ENCODE assay signal across 9 mouse cellular contexts in the genomic region with DNA sequence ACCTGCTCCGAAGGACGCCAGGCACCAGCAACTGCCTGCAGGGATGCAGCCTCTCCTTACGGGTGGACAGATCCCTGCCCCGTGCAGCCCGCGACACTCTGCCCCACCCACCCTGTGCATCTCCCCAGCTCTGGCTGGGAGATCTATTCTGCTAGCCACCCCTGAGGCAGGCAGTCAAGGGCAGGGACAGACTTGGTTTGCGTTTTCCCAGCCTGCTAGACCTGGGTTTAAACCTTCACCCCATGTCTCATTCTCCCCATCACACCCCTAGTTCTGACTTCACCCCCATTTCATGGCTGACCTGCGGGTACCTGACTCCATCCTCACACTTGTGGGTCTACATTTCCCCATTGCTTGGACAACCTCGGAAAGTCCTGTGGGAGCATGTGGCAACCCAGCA. TPM values are rescaled to one million over a fixed set of nuclear protein-coding genes. Genes with fewer than 3 reads are reported as not detected.
DNase-seq lines count a peak whose midpoint lies in the region; ATAC-seq and TF ChIP-seq lines count a peak whose summit lies in the region.
"Had no signal": no experiment of that assay in that cellular context is flagged by ENCODE, and none has a peak within 500 bp of the region (broad histone marks: within the 10 kb centered on the region; RNA-seq: fewer than 3 reads in every experiment).

A gene (minus strand): TSS at position 101 of the 400 bp plus-strand sequence.

- peaks cover 15% of the 10 kb centered on the region; the same call in 1 of the 2 replicates for H3K4me1 ChIP-seq in kidney, postnatal 0 days (replicated peaks; ENCODE audit: insufficient read depth, low read length)
- H3K4me1 ChIP-seq in embryonic facial prominence, embryonic 14.5 days (ENCODE audit: control insufficient read depth, insufficient read depth, low read length): 0 out of 2 replicates have a peak, but pooled peaks cover 5% of the 10 kb centered on the region
- peaks cover 58% of the 10 kb centered on the region for H3K4me1 ChIP-seq in midbrain, embryonic 15.5 days

- no peak for TF ChIP-seq CTCF in kidney, postnatal 0 days (IDR thresholded peaks at IDR 0.05; ENCODE audit: low read depth)

- H3K36me3 ChIP-seq in kidney, postnatal 0 days (ENCODE audit: insufficient read depth, low read length): no peaks in the 10 kb centered on the region
- no peaks in the 10 kb centered on the region for H3K36me3 ChIP-seq in embryonic facial prominence, embryonic 14.5 days (ENCODE audit: control insufficient read depth, insufficient read depth, low read length)
- H3K36me3 ChIP-seq in midbrain, embryonic 15.5 days (replicated peaks): no peaks in the 10 kb centered on the region

- no peaks in the 10 kb centered on the region for H3K9me3 ChIP-seq in kidney, postnatal 0 days (replicated peaks; ENCODE audit: low read length)
- H3K9me3 ChIP-seq in embryonic facial prominence, embryonic 14.5 days (ENCODE audit: control insufficient read depth, low read length): no peaks in the 10 kb centered on the region
- H3K9me3 ChIP-seq in midbrain, embryonic 15.5 days: no peaks in the 10 kb centered on the region

- H3K9ac ChIP-seq in kidney, postnatal 0 days (ENCODE audit: low read depth, low read length): peak within 1 kb of the TSS; percentile 59
- peak within 1 kb of the TSS; percentile 73 for H3K9ac ChIP-seq in embryonic facial prominence, embryonic 14.5 days (ENCODE audit: low read depth, low read length)
- peak within 1 kb of the TSS; percentile 67 for H3K9ac ChIP-seq in midbrain, embryonic 15.5 days

- peaks cover 15% of the 10 kb centered on the region for H3K27me3 ChIP-seq in kidney, postnatal 0 days (ENCODE audit: insufficient read depth, low read length)
- H3K27me3 ChIP-seq in embryonic facial prominence, embryonic 14.5 days (replicated peaks; ENCODE audit: control insufficient read depth, insufficient read depth, low read length): peaks cover 43% of the 10 kb centered on the region
- H3K27me3 ChIP-seq in midbrain, embryonic 15.5 days (replicated peaks): no peaks in the 10 kb centered on the region; the same call in 1 of the 2 replicates

- peak within 1 kb of the TSS; percentile 89 for H3K4me2 ChIP-seq in kidney, postnatal 0 days (ENCODE audit: low read length)
- peak within 1 kb of the TSS; percentile 95 for H3K4me2 ChIP-seq in embryonic facial prominence, embryonic 14.5 days (ENCODE audit: low read depth, low read length)
- peak within 1 kb of the TSS; percentile 73 for H3K4me2 ChIP-seq in midbrain, embryonic 15.5 days

- no peak for ATAC-seq in kidney, postnatal 0 days (replicated peaks; ENCODE audit: low FRiP score, low read depth)
- ATAC-seq in embryonic facial prominence, embryonic 14.5 days (ENCODE audit: low read depth): no peak
- ATAC-seq in midbrain, embryonic 15.5 days (replicated peaks): 0 out of 2 replicates have a peak, but pooled peaks have one; percentile 25

- no peak for DNase-seq in kidney, postnatal 0 days (ENCODE audit: low spot score)
- no peak for DNase-seq in kidney, postnatal 10 days
- no peak for DNase-seq in embryonic facial prominence, embryonic 14.5 days (ENCODE audit: low spot score)
- no peak for DNase-seq in layer of hippocampus, postnatal 10 days (ENCODE audit: low spot score in 2 of 2)
- DNase-seq in ovary, postnatal 10 days (ENCODE audit: low spot score): no peak
- DNase-seq in urinary bladder, postnatal 36 days (ENCODE audit: low spot score in 2 of 2): no peak
- no peak for DNase-seq in cerebellum, postnatal 4 days (ENCODE audit: low spot score in 2 of 2)

- H3K27ac ChIP-seq in kidney, postnatal 0 days: no peak within 1 kb of the TSS
- no peak within 1 kb of the TSS; the same call in 1 of the 2 replicates for H3K27ac ChIP-seq in embryonic facial prominence, embryonic 14.5 days (replicated peaks; ENCODE audit: low read depth, low read length)
- H3K27ac ChIP-seq in midbrain, embryonic 15.5 days: peak within 1 kb of the TSS; percentile 68
- H3K27ac ChIP-seq: macrophage had no signal

- H3K4me3 ChIP-seq in kidney, postnatal 0 days (replicated peaks; ENCODE audit: low read depth, low read length): peak within 1 kb of the TSS; percentile 43
- H3K4me3 ChIP-seq in embryonic facial prominence, embryonic 14.5 days (ENCODE audit: low read depth, low read length): peak within 1 kb of the TSS; percentile 54
- peak within 1 kb of the TSS; percentile 60 for H3K4me3 ChIP-seq in midbrain, embryonic 15.5 days

- WGBS in kidney, postnatal 0 days: 20% methylated on average over 9 of the region's 9 CpGs
- 13% methylated on average over 8 of the region's 9 CpGs for WGBS in embryonic facial prominence, embryonic 14.5 days
- WGBS in midbrain, embryonic 15.5 days: 14% methylated on average over 9 of the region's 9 CpGs

RNA-seq across cellular contexts. Expression of the gene that starts here (rescaled TPM):
- polyA plus RNA-seq in kidney, postnatal 0 days (2015; fragmentation: Nextera tagmentation; extraction: Ambion mirVana): 1.8 and 2.1 TPM in 2 replicates
- polyA plus RNA-seq in embryonic facial prominence, embryonic 14.5 days (2014; fragmentation: Nextera tagmentation; extraction: Ambion mirVana): 9.0 and 12.9 TPM in 2 replicates
- 10 to 100 TPM; 60.9 to 67.4 TPM for total RNA-seq in layer of hippocampus, postnatal 10 days (2021)
- 19.4 and 21.2 TPM in 2 replicates for polyA plus RNA-seq in midbrain, embryonic 15.5 days (2015; fragmentation: Nextera tagmentation; extraction: Ambion mirVana)
- polyA plus RNA-seq: macrophage had no signal
